Mouse (Mus musculus) layer of hippocampus, postnatal 25 days (tissue): ENCODE data around the gene Stat4. TPM values are rescaled to one million over a fixed set of nuclear protein-coding genes. Genes with fewer than 3 reads are reported as not detected.
"Not testable (repeated sequence)": the region's sequence is repeated elsewhere in the genome, so short reads cannot be mapped to it uniquely, and the experiment has no call there.

Experiments
- DNase-seq, 2 experiments: peaks; one replicate each; pipeline ENCODE4 v3.0.0; 2022; ENCODE audit warnings: mixed read lengths in 2 of 2, low spot score in 1 of 2; ENCODE audit errors: extremely low spot score in 1 of 2
- total RNA-seq, 2 experiments: library from RNA; stranded (reverse); gene quantifications; 2 replicates each; pipeline ENCODE4 v1.2.3; 2021

Stat4 gene
- total RNA-seq, 2 experiments from 2014 or later, result 0.31 to 0.71 TPM

DNA sequence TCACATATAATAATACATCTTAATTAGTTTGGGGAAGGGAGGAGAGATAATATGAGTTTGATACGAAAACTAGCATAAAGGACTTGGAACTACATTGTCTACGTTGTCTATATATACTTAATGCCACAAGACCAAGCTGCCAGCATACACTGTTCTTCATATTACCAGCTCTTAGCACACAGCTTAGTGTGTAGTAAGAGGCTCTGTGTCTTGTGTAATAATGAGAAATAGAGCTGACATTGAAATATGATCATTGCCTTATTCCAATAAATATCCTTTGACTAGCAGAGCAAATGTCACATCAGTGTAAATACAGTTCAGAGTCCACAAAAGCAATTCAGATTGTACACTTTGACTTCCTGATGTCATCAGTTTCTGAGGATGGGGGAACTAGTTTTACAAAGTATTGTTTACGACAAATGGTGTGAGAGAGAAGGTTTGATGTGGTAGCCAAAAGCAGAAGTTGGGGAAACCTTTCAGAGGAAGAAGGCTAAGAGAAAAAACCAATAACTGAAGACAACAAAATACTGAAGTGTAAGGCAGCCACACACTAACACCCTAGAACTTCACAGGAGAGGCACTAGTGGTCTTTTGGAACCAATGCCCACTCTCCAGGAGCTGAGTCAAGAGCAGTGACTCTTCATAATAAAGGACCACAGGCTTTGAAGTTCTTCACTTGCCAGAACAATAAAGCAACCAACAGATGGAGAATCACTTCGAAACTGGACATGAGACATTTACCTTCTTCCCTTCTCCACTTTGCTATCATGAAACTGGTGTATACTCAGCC lies 35.2 kb downstream of the Stat4 start:
- DNase-seq, result no peak

GRCm38 (mm10) chr1:52028686-52029085 lies 41.7 kb downstream of the Stat4 start:
- DNase-seq, result no peak

DNA sequence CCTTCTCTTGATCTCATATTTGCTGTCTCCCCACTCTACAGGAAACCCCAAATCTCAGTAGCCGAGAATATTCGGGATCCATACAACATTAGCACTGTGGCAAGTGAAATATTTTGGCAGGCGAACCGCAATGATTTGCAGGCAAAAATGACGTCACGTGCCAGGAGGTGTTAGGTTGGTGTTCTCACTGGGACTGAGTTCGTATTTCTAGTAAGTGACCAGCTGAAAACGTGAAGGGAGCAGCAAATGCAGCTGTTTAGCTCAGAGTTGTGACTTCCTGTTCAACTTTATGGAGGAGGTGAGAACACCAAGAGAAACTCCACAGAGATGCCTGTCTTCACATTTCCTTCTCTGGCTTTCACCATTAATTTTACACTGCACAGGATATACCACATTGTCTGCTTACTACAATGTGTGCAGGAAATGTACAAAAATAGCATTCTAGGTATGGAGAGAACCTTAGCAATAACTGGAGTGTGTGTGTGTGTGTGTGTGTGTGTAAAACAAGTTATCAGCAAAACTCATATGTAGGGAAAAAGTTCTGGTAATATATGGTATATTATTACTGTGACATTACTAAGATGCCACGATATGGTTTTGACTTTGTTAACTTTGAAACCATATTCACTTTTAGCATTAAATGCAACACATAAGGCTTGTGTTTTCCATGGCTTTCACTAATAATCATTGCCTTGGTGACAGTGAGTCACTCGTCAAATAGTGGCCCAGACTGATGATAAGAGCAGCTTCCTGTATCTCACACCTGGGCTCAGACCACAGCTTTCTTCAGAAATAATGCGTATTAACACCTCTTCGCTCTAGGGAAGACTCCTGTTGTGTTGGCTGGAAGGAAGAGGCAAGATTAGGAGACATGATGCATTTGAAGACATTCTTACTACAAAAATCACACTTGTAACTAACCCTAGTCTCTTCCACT lies 48.1 kb downstream of the Stat4 start:
- DNase-seq, result no peak

- DNase-seq, result no peak
These were observed 52.2 kb downstream of the Stat4 start for GRCm38 (mm10) chr1:52039151-52039550.

GRCm38 (mm10) chr1:52039626-52040025 lies 52.7 kb downstream of the Stat4 start:
- DNase-seq, result no peak

- no peak for DNase-seq
These were observed 53.6 kb downstream of the Stat4 start for GRCm38 (mm10) chr1:52040366-52041061.

- no peak for DNase-seq
These were observed 56.2 kb downstream of the Stat4 start for GRCm38 (mm10) chr1:52043191-52043590.

- DNase-seq, result not testable (repeated sequence)
These were observed 59.9 kb downstream of the Stat4 start for GRCm38 (mm10) chr1:52046891-52047290.

DNA sequence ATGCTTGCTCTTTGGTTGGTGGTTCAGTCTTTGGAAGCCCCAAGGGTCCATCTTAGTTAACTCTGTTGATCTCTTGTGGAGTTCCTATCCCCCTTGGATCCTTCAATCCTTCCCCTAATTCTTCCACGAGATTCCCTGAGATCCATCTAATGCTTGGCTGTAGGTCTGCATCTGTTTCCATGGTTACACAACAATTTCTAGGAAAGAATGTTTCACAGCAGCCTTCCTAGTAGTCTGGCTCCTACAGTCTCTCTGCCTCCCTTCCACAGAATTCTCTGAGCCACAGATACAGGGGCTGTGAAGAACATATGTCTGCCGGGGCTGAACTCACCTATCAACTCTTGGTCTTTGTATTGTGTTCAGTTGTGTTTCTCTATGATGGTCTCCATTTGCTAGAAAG lies 61.8 kb downstream of the Stat4 start:
- DNase-seq, result no peak

DNA sequence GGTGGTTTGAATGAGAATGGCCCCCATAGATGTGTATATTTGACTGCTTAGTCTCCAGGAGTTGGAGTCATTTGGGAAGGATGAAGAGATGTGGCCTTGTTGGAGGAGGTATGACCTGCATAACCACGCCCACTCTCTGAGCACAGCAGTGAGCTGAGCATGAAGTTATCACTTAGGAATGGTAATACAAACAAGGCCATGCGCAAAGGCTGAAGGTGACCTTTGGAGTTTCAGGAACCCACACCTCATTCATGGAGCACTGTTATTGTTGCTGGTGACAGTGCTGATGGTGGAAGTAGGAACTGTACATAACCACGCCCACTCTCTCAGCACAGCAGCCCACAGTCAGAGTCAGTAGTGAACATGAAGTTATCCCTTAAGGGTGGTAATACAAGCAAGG lies 62.9 kb downstream of the Stat4 start:
- no peak for DNase-seq

DNA sequence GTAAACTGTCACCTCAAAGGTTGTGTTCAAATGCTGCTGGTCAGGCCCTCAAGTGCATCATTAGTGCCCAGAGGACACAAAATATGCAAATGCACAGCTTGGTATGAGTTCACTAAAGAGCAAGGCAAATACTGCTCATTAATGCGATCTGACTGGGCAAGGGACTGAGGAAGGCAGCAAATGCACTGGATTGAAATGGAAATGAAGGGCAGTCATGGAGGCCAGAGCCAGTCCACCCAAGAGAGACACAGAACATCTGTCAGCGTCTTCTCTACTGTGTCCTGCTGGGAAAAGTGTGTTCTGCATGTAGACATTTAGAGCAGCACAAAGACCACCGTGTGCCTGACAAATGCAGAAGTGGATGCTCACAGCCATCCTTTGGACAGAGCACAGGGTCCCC lies 64.6 kb downstream of the Stat4 start:
- DNase-seq, result no peak

GRCm38 (mm10) chr1:52052910-52053309 lies 66.0 kb downstream of the Stat4 start:
- DNase-seq, result no peak

- no peak for DNase-seq
These were observed 69.0 kb downstream of the Stat4 start for GRCm38 (mm10) chr1:52055947-52056346.

GRCm38 (mm10) chr1:52057153-52057552 lies 70.2 kb downstream of the Stat4 start:
- no peak for DNase-seq

- DNase-seq, result no peak
These were observed 79.3 kb downstream of the Stat4 start for GRCm38 (mm10) chr1:52066276-52066675.

GRCm38 (mm10) chr1:52066694-52067093 lies 79.7 kb downstream of the Stat4 start:
- no peak for DNase-seq

GRCm38 (mm10) chr1:52079724-52080367 lies 92.9 kb downstream of the Stat4 start:
- DNase-seq, result no peak

DNA sequence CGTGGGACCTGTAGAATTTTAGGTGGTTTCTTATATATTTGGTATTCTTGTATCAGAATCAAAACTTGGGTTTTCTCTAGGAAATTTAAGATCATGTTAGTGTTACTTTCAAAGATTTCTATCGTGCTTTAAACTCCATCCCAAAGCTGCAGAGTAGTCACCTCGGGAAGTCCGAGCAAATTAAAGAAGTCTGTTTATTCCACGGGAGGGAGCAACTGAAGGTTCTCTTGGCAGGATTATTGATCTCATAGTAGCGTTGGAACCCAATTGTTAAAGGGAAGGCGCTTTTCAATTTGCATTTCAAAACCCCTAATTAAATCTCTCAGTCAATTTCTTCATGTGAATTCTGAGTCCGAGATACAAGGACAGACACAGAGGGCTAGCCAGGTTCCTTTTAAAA lies 93.4 kb downstream of the Stat4 start:
- no peak for DNase-seq

DNA sequence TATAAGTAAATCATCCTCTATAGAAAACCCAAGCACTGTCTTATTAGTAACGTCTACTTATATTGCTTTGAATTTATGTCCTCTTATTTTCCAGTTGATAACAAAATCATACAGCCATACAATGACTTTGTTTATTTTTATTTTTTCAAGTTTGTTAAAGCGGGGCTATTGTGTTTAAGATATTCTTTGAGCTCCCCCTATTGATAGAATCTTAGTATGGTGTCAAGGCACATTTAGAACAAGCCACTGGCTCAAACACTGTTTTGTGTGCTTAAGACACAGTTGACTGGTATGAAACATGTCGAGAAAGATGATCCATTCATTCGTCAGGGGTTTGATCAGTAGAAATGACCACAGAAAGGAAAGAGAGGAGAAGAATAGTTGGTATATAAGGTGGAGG lies 99.3 kb downstream of the Stat4 start:
- no peak for DNase-seq

- no peak for DNase-seq
These were observed 100.2 kb downstream of the Stat4 start for GRCm38 (mm10) chr1:52087128-52087527.
